Mouse (Mus musculus) kidney, adult 18-20 months (tissue): Measurements from ENCODE around the gene Inpp5a.
A peak's percentile ranks its signal among the peaks of the same experiment; 100 is the strongest.
"Not testable (repeated sequence)": the region's sequence is repeated elsewhere in the genome, so short reads cannot be mapped to it uniquely, and the experiment has no call there.

ENCODE experiments used
- DNase-seq: peaks from one replicate; pipeline ENCODE4 v3.0.0; 2021

Gene Inpp5a

DNA sequence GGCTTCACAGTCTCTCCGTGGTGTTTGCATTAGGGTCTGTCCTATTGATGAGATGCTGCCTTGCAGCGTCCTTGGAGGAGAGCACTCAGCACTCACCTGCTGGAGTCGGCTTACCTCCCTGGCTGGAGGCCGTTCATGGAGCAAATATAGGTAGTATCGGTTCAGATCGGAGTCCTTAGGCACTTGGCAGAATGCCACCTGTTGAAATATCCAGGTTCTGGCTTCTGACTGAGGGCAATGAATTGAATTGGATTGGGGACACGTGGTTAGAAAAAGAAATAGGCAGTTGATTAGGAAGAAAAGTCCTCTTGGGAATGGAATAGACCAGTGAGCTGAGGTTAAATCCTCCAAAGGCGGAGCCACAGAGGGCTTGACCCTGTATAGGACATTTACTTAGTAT, 12.9 kb downstream of the Inpp5a start:
- no peak for DNase-seq

DNA sequence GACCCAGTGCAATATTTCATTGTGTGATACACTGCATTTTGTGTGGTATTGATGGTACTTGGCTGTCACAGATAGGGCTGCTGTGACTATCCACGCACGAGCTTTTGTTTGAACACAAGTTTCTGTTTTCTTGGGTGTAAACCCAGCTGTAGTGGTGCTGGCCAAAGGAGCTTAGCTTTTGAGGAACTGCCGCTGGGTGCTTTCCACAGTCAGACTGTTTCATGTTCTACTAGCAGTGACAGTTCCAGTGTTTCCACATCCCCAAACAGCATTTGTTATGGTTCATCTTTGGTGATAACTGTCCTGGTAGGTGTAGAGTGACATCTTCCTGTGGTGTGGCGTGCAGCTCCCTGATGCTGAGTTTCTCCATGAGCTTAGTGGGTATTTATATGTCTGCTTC, 13.8 kb downstream of the Inpp5a start:
- no peak for DNase-seq

- no peak for DNase-seq
These were observed 17.7 kb downstream of the Inpp5a start for GRCm38 (mm10) chr7:139406581-139406980.

DNA sequence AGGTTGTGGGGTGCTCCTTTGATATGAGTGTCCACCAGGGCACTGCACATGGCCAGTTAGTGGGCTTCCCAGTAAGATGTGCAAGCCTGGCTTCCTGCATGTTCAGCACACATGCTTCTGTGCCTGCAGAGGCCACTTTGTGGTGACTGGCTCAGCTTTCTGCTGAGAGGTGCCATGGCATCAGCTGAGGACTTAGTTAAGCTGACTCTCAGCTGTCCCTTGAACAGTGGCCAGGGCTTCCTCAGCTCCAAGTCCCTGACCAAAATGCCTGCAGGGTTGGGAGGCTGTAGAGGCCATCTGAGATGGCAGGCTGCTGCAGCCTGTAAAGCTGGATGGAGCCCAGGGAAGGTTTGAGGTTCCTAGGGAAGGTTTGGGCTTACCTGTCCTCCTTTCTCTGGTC, 19.1 kb downstream of the Inpp5a start:
- no peak for DNase-seq

DNA sequence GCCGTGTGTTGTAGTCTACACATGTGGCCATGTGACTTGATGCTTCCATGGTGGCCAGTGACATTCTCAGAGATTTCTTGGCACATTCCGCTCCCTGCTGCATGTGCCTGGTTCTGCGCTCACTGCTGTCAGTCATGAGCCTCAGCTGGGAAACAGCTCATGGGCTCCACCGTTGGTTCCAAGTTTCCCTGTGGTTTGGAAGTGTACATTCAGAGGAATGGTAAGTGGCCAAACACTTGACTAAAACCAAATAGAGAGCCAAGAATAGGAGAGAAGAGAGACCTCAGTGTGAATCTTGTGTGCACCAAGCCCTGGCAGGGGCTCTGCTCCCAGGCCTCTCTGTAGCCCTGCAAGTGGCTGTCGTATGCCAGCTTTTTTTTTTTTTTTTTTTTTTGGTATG, 21.0 kb downstream of the Inpp5a start:
- no peak for DNase-seq

- DNase-seq = no peak
These were observed 23.5 kb downstream of the Inpp5a start for GRCm38 (mm10) chr7:139412223-139412950.

DNA sequence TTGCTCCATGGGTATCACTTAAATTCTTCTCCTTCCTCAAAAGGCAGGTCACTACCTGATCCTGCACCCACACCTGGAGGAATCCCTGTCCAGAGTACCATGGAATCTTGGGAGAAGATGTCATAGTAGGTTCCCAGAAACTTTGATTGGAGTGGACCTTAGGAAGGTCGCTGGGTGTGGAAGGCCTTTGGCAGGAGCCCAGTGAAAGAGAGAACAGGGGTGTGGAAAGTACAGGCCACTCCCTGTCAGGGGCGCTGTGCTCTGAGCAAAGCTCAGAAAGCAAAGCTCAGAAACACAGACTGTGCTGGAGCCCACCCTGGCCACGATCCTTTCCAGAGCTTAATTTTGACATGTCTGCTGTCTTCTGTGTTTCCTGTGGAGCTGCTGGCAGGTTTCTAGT, 24.5 kb downstream of the Inpp5a start:
- no peak for DNase-seq

- DNase-seq = no peak
These were observed 26.8 kb downstream of the Inpp5a start for GRCm38 (mm10) chr7:139415616-139416225.

GRCm38 (mm10) chr7:139418371-139418770, 29.5 kb downstream of the Inpp5a start:
- DNase-seq = no peak

- no peak for DNase-seq
These were observed 33.9 kb downstream of the Inpp5a start for GRCm38 (mm10) chr7:139422827-139423226.

DNA sequence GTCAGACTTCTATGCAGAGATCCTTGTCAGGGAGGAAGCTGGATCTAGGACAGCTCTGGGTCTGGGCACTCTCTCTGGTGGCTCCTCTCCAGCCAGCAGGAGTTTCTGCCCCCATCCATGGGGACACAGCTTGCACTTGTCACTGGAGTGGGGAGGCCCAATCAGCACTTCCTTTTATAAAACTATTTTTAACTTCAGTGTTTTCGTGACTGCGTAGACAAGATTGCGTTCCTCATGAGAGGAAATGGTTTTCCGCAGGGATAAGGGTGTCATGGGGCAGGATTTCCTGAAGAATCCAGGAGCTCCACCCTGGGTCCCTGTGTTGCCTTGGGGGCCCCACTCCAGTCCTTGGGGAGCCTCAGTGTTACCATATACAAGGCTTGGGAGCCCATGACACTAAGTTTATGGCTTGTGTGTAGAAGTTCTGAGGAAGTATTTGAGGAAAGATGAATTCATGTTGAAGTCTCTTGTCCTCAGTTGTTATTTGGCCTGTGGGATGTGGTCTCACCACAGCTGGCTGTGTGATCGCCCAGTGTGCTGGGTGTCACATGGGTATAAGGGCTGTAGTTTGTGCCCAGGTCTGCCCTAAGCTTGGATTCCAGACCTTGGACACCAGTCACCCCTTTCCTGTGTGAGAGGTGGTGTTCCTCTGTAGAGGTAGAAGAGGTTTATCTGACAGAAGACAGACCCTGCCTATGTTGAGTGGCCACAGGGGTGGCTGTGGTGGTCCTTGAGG, 45.4 kb downstream of the Inpp5a start:
- DNase-seq = peak; percentile 54

DNA sequence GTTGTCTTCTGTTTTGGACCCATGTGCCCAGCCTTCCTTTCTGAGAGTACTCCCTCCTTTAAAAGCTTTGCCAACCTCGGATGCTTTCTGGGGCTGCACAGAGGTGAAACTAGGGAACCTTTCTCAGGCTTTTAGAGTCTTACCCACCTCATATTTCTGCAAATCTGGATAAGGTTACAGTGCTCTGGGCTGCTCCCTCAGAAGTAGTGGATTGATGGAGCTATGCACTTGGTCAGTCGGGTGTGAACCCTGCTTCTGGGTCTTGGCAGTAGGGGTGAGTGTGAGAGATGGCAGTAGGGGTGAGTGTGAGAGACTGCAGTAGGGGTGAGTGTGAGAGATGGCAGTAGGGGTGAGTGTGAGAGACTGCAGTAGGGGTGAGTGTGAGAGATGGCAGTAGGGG, 46.0 kb downstream of the Inpp5a start:
- DNase-seq = not testable (repeated sequence)

- no peak for DNase-seq
These were observed 46.8 kb downstream of the Inpp5a start for GRCm38 (mm10) chr7:139435749-139436148.

DNA sequence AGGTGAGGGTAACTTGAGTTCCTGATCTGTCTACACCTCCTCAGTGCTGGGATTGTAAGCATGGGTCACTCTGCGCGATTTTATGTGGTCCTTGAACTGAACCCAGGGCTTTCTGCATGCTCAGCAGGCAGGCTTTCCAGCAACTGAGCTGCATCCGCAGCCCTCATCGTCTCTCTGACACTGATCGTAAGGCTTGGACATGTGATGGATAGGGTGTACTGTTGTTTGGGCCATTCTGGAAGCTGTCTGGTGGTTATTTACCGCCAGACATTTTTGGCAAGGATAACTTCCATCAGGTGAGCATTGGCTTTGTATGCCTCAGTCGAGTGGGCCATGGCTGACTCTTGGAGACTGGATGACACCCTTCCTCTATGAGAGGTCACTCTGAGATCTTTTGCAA, 48.0 kb downstream of the Inpp5a start:
- DNase-seq = no peak

DNA sequence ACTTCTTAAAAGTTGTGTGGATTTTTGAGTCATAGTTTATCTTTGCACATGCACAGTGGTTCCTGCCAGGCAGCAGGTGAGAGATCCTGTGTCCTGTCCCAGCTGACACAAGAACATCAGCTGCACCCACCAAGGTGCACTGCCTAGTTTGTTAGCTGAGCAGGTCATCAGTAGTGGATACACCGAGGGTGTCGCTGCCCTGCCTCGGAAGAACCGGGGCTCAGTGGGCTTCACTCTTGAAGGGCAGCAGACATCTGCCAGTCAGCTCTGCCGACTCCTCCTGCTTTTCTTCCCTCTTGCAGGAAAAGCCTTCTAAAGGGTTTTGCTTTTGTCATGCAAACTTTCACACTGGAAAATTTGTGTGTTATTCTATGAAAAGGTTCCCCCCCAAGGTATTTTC, 48.6 kb downstream of the Inpp5a start:
- DNase-seq = no peak

DNA sequence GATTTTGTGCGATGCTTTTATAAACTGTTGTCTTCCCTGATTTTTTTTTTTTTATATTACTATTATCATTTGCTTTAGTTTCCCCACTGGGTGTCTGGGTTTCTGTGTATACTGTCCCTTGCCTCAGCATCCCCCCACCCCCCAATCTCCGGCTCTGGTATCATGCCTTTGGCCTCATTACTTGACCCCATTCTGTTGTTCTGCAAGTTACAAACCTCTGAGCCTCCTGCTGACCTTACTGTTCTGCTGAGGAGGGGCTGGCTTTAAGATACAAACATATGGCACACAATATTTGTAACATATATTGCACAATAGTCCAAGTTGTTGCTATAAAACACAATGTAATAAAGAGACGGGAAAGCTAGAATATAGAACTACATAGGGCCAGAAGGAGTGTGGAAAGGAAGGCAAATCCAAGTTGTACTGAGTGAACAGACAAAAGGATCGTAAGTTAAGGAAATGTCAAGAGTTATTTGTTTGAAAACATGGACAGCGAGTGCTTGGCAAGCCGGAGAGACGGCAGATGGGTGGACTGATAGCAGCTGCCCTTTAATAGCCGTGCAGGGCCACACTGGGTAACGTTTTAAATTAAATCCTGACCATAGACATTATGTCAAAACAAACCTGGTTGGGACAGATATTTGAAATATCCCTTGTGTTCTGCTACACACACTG, 49.2 kb downstream of the Inpp5a start:
- no peak for DNase-seq

- no peak for DNase-seq
These were observed 49.7 kb downstream of the Inpp5a start for GRCm38 (mm10) chr7:139438601-139438945.

- DNase-seq = no peak
These were observed 50.1 kb downstream of the Inpp5a start for GRCm38 (mm10) chr7:139439031-139439430.

DNA sequence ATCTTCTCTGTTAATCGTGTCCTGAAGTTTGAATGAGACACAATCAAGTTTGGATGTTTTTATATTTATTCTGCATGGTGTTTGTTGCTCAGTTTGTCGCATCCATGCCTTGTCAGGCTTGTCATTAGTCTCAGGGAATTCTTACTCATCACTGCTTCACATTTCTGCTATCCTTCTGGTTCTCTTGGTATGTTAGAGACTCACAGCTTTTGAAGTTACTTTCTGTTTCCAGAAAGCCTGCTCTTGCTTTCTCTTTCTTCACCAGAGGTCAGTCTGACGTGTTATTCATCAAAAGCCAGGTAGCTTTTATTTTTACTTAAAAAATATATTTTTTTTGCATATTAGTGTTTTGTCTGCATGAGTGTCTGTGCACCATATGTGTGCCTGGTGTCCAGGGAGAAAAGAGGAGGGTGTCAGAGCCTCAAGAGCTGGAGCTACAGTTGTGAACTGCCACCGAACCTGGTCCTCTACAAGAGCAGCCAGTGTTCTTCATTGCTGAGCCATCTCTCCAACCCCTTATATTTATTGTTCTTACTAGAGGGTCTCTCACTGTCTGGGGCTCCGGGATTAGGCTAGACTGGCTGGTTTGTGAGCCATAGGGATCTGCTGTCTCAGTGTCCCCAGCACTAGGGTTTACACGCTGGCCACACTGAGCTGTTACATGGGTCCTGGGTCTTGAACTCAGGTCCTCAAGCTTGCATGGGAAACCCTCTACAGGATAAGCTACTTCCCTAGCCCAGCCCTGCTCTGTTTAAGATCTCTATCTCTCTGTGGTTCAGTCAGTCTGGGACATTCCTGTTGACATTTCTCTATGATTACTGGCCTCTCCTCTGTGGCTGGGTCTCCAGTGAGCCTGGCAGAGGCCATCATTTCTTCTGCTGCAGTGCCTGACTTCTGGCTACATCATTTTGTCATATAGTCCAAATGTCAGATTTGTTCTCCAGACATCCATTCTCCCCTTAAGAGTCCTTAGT, 51.3 kb downstream of the Inpp5a start:
- no peak for DNase-seq

- no peak for DNase-seq
These were observed 52.1 kb downstream of the Inpp5a start for GRCm38 (mm10) chr7:139441022-139441421.

- DNase-seq = peak; percentile 35
These were observed 52.9 kb downstream of the Inpp5a start for GRCm38 (mm10) chr7:139441761-139442211.

- no peak for DNase-seq
These were observed 56.7 kb downstream of the Inpp5a start for GRCm38 (mm10) chr7:139445621-139446020.
